Mouse (Mus musculus) left cerebral cortex, adult 2 months (tissue): ENCODE data around the gene Zfp944. TPM values are rescaled to one million over a fixed set of nuclear protein-coding genes. Genes with fewer than 3 reads are reported as not detected.
"Not testable (repeated sequence)": the region's sequence is repeated elsewhere in the genome, so short reads cannot be mapped to it uniquely, and the experiment has no call there.

Experiments used
- DNase-seq, 2 experiments: peaks; one replicate each; pipeline ENCODE4 v3.0.0; 2021 to 2022; ENCODE audit warnings: low spot score in 2 of 2, mixed read lengths in 1 of 2; ENCODE audit errors: extremely low spot score in 1 of 2
- H3K27ac ChIP-seq: fragments of 200-600 bp; 2 replicates; pipeline ENCODE4 v1.8.1; 2022
- H3K4me3 ChIP-seq: fragments of 200-600 bp; 2 replicates; pipeline ENCODE4 v1.8.1; 2022
- CTCF ChIP-seq: fragments of 200-600 bp; IDR thresholded peaks from 2 replicates; pipeline ENCODE4 v1.8.1; 2022; ENCODE audit warnings: antibody characterized with exemption, mild to moderate bottlenecking, moderate library complexity
- intact Hi-C: fragments of 180-260 bp; cut with DNase I; formaldehyde crosslinking; loops from one replicate; pipeline ENCODE4 v1.15.1; 2025
- long read RNA-seq, 2 experiments: library from polyadenylated mRNA; stranded (forward); transcript quantifications; one replicate each; pipeline ENCODE4 v2.0.0; 2021; ENCODE audit warnings: borderline mapping rate in 2 of 2
- total RNA-seq, 2 experiments: library from RNA; stranded (reverse); gene quantifications; 2 replicates each; pipeline ENCODE4 v1.2.3; 2021

Gene Zfp944
- total RNA-seq = 1 to 10 TPM; 9.0 to 9.1 TPM
- long read RNA-seq, experiment 1, transcript Zfp944-201 (6 exons, 2,784 nt) = major isoform, 5 of 17 reads
- long read RNA-seq, experiment 1, partial matches to known transcripts = 3 of 17 reads
- long read RNA-seq, experiment 1, other reads (novel, unspliced or antisense) = 9 of 17 reads
- long read RNA-seq, experiment 2, partial matches to known transcripts = 4 of 12 reads
- long read RNA-seq, experiment 2, other reads (novel, unspliced or antisense) = 5 of 12 reads

DNA sequence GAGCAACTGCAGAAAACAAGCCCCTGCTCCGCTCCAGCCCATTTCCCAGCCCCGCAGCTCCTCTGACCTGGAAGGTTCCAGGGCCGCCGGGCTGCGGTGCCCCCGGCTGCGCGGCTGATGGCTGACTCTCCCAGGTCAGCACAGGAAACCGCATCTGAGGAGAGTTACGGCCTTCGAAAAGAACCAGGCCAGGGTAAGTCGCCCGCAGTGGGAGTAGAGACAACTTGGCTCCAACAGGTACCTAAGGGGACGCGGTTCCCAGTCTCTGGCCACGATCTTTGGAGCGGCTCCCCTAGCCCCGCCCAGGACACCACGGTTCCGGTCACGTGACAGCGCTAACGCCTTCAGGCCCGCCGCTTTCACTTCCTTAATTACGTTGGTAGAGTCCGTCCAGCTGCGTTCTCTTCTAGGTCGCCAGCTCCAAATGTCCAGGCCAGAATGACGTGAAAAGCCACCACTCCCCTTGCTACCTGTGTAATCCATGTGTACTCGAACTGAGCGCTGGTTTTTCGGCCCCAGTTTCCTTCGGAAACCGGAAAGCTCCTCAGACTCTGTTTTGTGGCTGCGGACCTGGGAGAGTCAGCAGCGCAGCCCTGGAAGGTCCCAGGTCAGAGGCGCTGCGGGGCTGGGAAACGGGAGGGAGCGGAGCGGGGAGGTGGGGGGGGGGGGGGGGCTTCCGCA is at the start of gene Zfp944, which contains the start of gene Zfp758:
Gene Zfp944 (minus strand): TSS at position 300 of the 681 bp plus-strand sequence.
Gene Zfp758 (plus strand): TSS at position 353 of the 681 bp plus-strand sequence.
- peak within 1 kb of the TSS; percentile 90 for H3K27ac ChIP-seq
- H3K4me3 ChIP-seq = peak within 1 kb of the TSS; percentile 77
- intact Hi-C loops = not testable (repeated sequence)
- DNase-seq = peak; percentile 21 to 46

DNA sequence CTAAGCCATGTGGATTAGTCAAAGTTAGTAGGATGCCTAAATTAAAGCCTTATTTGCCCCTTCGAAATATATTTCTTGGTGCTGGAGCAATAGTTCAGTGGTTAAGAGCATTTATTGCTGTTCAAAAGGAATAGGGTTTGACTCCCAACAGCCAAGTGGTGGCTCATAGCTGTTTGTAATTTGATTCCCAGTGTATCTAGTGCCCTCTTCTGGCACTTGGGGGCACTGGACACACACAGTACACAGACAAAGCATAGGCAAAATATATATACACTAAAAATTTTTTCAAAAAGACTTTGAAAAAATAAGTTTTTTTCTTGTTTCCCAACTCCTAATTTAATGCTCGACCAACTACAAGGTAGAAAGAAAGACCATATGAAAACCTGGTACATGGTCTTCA is 49.6 kb upstream of the Zfp944 start:
- no peak overlapping the region for H3K27ac ChIP-seq
- TF ChIP-seq CTCF = peak; percentile 62
- intact Hi-C loops = loop anchor here (2.0 kb wide), 1 partner anchor 58 kb away; no protein-coding TSS in a partner anchor
- no peak overlapping the region for H3K4me3 ChIP-seq
- no peak for DNase-seq

DNA sequence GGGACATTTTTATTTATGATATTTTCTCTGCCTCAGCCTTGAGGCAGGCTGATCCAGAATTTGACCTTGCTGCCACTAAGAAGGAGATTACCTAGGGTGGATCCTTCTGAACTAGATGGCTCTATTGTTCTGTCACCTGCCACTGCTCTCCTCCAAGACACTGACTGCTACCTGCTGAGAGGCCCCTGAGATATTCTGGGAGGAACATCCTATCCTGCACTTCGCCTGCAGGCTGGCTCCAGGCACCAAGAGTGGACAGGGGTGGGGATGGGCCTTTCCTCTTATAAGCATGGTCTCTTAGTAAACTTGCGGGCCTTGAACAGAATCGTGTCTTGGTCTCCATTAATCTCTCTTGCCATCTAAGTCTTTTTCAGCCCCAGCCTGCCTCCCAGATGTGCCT is 2.7 kb upstream of the Zfp944 start:
- DNase-seq = no peak
- no peak for TF ChIP-seq CTCF
- no peak overlapping the region for H3K27ac ChIP-seq
- intact Hi-C loops = no loop called here
- no peak overlapping the region for H3K4me3 ChIP-seq

DNA sequence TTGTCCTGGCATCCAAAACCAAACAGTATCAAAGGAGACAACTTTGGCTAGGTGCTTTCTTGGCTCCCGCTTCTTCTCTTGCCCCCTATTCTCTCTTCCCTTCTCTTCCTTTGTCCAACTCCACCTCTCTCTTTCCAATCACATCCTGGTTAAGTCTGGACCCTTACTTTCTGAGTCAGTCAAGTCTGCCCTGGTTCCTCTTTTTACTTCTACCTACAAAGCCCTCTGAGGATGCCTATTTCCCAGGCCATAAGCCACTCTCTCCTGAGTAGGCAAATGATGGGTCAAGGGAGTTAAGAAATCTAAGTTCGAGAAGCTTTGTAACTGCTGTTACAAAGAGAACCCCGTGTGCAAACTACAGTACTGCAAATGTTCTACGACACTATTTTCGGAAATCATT is 628 bp downstream of the Zfp944 start:
- DNase-seq = no peak
- no peak overlapping the region for H3K27ac ChIP-seq
- peak overlapping the region; percentile 77 for H3K4me3 ChIP-seq
- intact Hi-C loops = no loop called here
- TF ChIP-seq CTCF = no peak

DNA sequence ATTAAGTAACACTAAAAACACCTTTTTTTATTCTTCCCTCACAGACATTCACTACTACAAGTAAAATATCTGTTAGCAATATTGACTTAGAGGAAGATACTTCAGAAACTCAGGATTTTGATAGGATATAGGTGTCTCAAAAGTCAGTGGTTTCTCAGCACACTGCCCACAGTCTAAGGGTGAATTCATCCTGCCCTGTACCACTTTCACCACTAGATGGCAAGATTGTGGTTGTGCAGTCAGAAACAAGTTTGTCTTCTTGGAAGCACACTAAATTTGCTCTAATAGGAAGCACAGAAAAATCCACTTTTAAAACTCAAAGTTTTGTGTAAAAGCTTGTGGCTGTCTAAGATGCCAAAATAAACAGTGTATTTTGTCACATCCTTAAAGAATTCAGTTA is 8.4 kb downstream of the Zfp944 start:
- peak; percentile 86 for TF ChIP-seq CTCF
- peak; percentile 16 to 26 for DNase-seq
- no peak overlapping the region for H3K27ac ChIP-seq
- H3K4me3 ChIP-seq = no peak overlapping the region
- intact Hi-C loops = loop anchor here (2.0 to 10.0 kb wide), 3 partner anchors 58 to 832 kb away; no protein-coding TSS in a partner anchor

DNA sequence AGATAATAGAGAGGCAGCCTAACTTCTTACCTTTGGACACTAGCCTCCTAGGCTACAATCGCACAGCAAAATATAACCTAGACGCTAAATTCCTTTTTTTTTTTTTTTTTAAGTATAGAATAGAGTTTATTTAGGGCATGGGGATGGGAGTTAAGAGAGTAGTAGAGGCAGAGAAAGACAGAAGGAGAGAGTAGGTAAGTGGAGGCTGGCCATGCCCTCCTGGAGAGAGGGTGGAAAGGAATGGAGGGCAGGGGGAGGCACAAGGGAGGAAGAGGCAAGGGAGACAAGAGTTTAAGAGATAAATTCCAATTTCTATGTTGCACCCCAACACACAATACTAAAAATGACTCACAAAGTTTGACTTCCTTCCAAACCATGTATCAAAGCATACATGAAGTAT is 46.0 kb downstream of the Zfp944 start:
- Histone ChIP-seq H3K4me3 (peak overlapping the region; percentile 77), H3K27ac (peak overlapping the region; percentile 82)
- not testable (repeated sequence) for DNase-seq
- intact Hi-C loops = loop anchor here (10.0 kb wide), 1 partner anchor 90 kb away; the partner anchor contains the start of gene Zfp994

DNA sequence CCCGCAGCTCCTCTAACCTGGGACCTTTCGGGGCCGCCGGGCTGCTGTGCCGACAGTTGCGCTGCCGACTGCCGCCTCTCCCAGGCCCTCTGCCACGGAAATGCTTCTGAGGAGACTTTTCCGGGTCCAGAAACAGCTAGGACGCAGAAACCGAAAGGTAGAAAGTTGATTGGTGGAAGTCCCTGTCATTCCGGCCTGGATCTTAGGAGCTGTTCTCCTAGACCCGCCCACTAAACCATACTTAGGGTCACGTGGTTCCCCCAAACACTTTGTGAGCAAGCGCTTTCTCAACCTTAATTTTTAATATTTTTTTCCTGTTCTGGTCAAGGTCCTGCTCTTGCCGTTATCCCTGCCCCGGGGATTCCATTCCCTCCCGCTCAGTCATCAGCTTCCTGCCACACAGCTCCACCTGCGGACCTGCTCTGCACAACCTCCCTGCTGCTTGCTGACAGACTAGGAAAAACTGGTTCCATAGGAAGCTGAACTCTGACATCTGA is 46.4 kb downstream of the Zfp944 start, which contains the start of gene CT030661.1:
Gene CT030661.1 (minus strand): TSS at position 108 of the 497 bp plus-strand sequence.
- DNase-seq = peak; percentile 83 to 92
- intact Hi-C loops = loop anchor here (10.0 kb wide), 1 partner anchor 90 kb away; the partner anchor contains the start of gene Zfp994
- peak within 1 kb of the TSS; percentile 82 for H3K27ac ChIP-seq

DNA sequence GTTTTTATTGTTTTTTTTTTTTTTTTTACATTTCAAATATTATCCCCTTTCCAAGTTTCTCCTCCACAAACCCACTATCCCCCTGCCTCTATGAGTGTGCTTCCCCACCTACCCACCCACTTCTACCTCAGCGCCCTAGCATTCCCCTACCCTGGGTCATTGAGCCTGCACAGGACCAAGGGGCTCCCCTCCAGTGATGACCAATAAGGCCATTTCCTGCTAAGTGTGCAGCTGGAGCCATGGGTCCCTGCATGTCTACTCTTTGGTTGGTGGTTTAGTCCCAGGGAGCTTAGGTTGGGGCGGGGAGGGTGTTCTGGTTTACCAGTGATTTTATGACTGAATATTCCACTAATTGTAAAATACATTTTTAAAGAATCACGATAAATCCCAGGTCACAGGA is 47.0 kb downstream of the Zfp944 start:
- not testable (repeated sequence) for DNase-seq
- intact Hi-C loops = loop anchor here (10.0 kb wide), 1 partner anchor 89 kb away; the partner anchor contains the start of gene Zfp994

More for the DNA sequence above, 46.4 kb downstream of the Zfp944 start, which contains the start of gene CT030661.1:
- H3K4me3 ChIP-seq = peak within 1 kb of the TSS; percentile 77

More for the DNA sequence above, 47.0 kb downstream of the Zfp944 start:
- peak overlapping the region; percentile 82 for H3K27ac ChIP-seq
- H3K4me3 ChIP-seq = peak overlapping the region; percentile 77

Other genes with a start within 250 kb of the Zfp944 start
- gene Zfp947, start 195.2 kb downstream of the Zfp944 start, total RNA-seq = under 1 TPM; 0.32 to 0.40 TPM
- gene Zfp994, start 135.8 kb downstream of the Zfp944 start, total RNA-seq = 1 to 10 TPM; 4.9 to 5.0 TPM
- 10 to 100 TPM in 1 of 2 experiments, 1 to 10 TPM in 1; 10.0 to 12.1 TPM for gene CT030661.1, start 46.6 kb downstream of the Zfp944 start, total RNA-seq
- 10 to 100 TPM; 10.3 to 10.7 TPM for gene Zfp758, start 53 bp upstream of the Zfp944 start, total RNA-seq
- 10 to 100 TPM; 12.1 to 13.4 TPM for gene Zfp946, start 62.8 kb upstream of the Zfp944 start, total RNA-seq
- not detected for gene Vmn2r111, start 212.1 kb upstream of the Zfp944 start, total RNA-seq
- gene Vmn2r112, start 239.6 kb upstream of the Zfp944 start, total RNA-seq = not detected